10 mouse cellular contexts compared by ENCODE assay signal in the genomic region with DNA sequence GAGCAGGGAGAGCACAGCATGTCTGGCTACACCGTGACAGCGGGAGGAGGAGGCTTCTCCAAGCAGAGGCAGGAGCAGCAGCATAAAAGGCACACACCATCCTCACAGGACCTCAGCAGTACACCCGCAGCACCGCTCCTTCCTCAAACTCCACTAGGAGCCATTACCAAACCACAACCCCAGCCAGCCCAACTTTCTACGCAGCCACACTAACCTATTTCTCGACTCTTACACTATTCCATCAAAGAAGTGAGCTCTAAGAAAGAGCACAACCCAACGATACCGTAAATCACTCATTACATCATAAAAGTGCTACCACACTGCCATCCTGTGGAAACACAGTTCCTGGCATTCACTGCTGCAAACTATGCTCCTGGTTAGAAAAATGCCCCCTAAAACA. TPM values are rescaled to one million over a fixed set of nuclear protein-coding genes. Genes with fewer than 3 reads are reported as not detected.
DNase-seq lines count a peak whose midpoint lies in the region; ATAC-seq and TF ChIP-seq lines count a peak whose summit lies in the region.
"Had no signal": no experiment of that assay in that cellular context is flagged by ENCODE, and none has a peak within 500 bp of the region (broad histone marks: within the 10 kb centered on the region; RNA-seq: fewer than 3 reads in every experiment).

No protein-coding gene starts in this region.

- no peak for TF ChIP-seq EP300 in lung, postnatal 0 days (IDR thresholded peaks at IDR 0.05)

- no peak overlapping the region for H3K9ac ChIP-seq in lung, postnatal 0 days (replicated peaks; ENCODE audit: low read depth)
- H3K9ac ChIP-seq: heart, embryonic 13.5 days had no signal

- H3K9me3 ChIP-seq in lung, postnatal 0 days (ENCODE audit: low read length), result no peaks in the 10 kb centered on the region
- H3K9me3 ChIP-seq: heart, embryonic 13.5 days had no signal

- peaks cover 20% of the 10 kb centered on the region; the same call in 1 of the 2 replicates for H3K36me3 ChIP-seq in lung, postnatal 0 days (ENCODE audit: insufficient read depth, low read length)

- H3K27me3 ChIP-seq in lung, postnatal 0 days (replicated peaks; ENCODE audit: insufficient read depth, low read length), result no peaks in the 10 kb centered on the region
- H3K27me3 ChIP-seq: heart, embryonic 13.5 days had no signal

- peak; percentile 77 for TF ChIP-seq CTCF in lung, postnatal 0 days (IDR thresholded peaks at IDR 0.05)

- H3K27ac ChIP-seq in lung, postnatal 0 days (ENCODE audit: low read length), result no peak overlapping the region
- H3K27ac ChIP-seq: heart, embryonic 13.5 days; macrophage had no signal

- no peak overlapping the region for H3K4me3 ChIP-seq in lung, postnatal 0 days (ENCODE audit: low read depth, low read length)
- H3K4me3 ChIP-seq: heart, embryonic 13.5 days had no signal

- WGBS in lung, postnatal 0 days, result 77% methylated on average over 8 of the region's 8 CpGs

- no peak for DNase-seq in frontal cortex, postnatal 25 days (ENCODE audit: low spot score in 2 of 2)
- DNase-seq in lung, postnatal 0 days (ENCODE audit: low spot score), result peak; percentile 61
- DNase-seq in lung, adult 18-20 months, result no peak
- DNase-seq in spleen, adult 12 weeks (ENCODE audit: low spot score), result no peak

- ATAC-seq in frontal cortex, adult (ENCODE audit: low TSS enrichment), result peak; percentile 91
- ATAC-seq in lung, postnatal 0 days, result 0 out of 2 replicates have a peak, but pooled peaks have one; percentile 26
- ATAC-seq in erythroblast, adult 5-6 weeks (replicated peaks; ENCODE audit: low FRiP score, poor library complexity, severe bottlenecking), result 0 out of 2 replicates have a peak, but pooled peaks have one; percentile 50
- peak; percentile 58 for ATAC-seq in megakaryocyte-erythroid progenitor cell, adult 5-6 weeks (replicated peaks; ENCODE audit: low FRiP score, low TSS enrichment, poor library complexity, severe bottlenecking)
- ATAC-seq in erythroid progenitor cell, adult 5-6 weeks (replicated peaks; ENCODE audit: low FRiP score, poor library complexity, severe bottlenecking), result no peak

- no peaks in the 10 kb centered on the region for H3K4me1 ChIP-seq in lung, postnatal 0 days (ENCODE audit: insufficient read depth, low read depth, low read length)

- H3K4me2 ChIP-seq in lung, postnatal 0 days (replicated peaks; ENCODE audit: low read depth, low read length), result no peak overlapping the region
- H3K4me2 ChIP-seq: heart, embryonic 13.5 days had no signal

RNA-seq across cellular contexts. Expression of a gene that starts 48.8 kb away (rescaled TPM):
- 56.6 and 62.3 TPM in 2 replicates for polyA plus RNA-seq in lung, postnatal 0 days (2015; fragmentation: Nextera tagmentation; extraction: Ambion mirVana)
- 38.7 and 39.8 TPM in 2 replicates for total RNA-seq in erythroblast, adult 5-6 weeks (2015; ENCODE audit: low replicate concordance)
- total RNA-seq in erythroblast, adult 5-6 weeks (2017; ENCODE audit: low replicate concordance), result 27.3 and 35.0 TPM in 2 replicates
- 97.1 and 101 TPM in 2 replicates for total RNA-seq in megakaryocyte-erythroid progenitor cell, adult 5-6 weeks (2014; fragmentation: Nextera tagmentation)
- total RNA-seq in megakaryocyte-erythroid progenitor cell, adult 5-6 weeks (2017), result 94.4 and 108 TPM in 2 replicates
- 52.6 and 60.8 TPM in 2 replicates for total RNA-seq in erythroid progenitor cell, adult 5-6 weeks (2015; ENCODE audit: low replicate concordance)
- 46.4 and 54.3 TPM in 2 replicates for total RNA-seq in erythroid progenitor cell, adult 5-6 weeks (2017; ENCODE audit: low replicate concordance)
